8 mouse cellular contexts compared by ENCODE assay signal in the genomic region with DNA sequence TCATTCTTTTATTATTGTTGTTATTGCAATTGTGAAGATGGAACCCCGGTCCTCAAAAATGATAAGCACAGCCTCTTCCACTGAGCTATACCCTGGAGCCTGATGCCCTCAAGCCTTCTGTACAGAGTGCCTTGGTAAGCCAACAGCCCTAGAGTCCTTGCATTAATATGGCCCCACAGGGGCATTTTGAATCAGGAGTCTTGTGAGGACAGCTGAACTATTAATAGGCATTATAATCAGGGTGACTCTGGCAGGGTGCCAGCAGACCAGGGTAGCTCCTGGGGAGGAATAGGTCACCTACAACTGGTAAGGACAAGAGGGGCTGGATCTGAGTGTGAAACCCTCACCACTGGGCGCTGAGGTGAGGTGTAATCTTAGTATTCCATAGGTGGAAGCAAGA. TPM values are rescaled to one million over a fixed set of nuclear protein-coding genes. Genes with fewer than 3 reads are reported as not detected.
DNase-seq lines count a peak whose midpoint lies in the region; ATAC-seq and TF ChIP-seq lines count a peak whose summit lies in the region.

No protein-coding gene starts in this region.

- peaks cover 14% of the 10 kb centered on the region for H3K36me3 ChIP-seq in C2C12 (ENCODE audit: control insufficient read depth, insufficient read depth)
- no peaks in the 10 kb centered on the region for H3K36me3 ChIP-seq in forebrain, embryonic 15.5 days
- H3K36me3 ChIP-seq in intestine, embryonic 16.5 days (ENCODE audit: control insufficient read depth, insufficient read depth, low read length) = no peaks in the 10 kb centered on the region; the same call in 1 of the 2 replicates
- no peaks in the 10 kb centered on the region for H3K36me3 ChIP-seq in macrophage (ENCODE audit: inconsistent target)

- peak overlapping the region; percentile 94 for H3K4me2 ChIP-seq in forebrain, embryonic 15.5 days (replicated peaks)
- H3K4me2 ChIP-seq in intestine, embryonic 16.5 days (ENCODE audit: low read depth, low read length) = peak overlapping the region; percentile 58

- peak; percentile 35 for DNase-seq in 416B (ENCODE audit: low read depth)
- DNase-seq in frontal cortex, postnatal 10 days (ENCODE audit: low spot score in 2 of 2) = no peak
- DNase-seq in Muller cell, postnatal 12 days (ENCODE audit: inconsistent ontology term) = no peak
- no peak for DNase-seq in right cerebral cortex, postnatal 25 days

- ATAC-seq in forebrain, embryonic 15.5 days (replicated peaks) = no peak
- no peak for ATAC-seq in intestine, embryonic 16.5 days

- no peaks in the 10 kb centered on the region for H3K27me3 ChIP-seq in C2C12 (ENCODE audit: control insufficient read depth, insufficient read depth, insufficient read length)
- H3K27me3 ChIP-seq in forebrain, embryonic 15.5 days = no peaks in the 10 kb centered on the region
- no peaks in the 10 kb centered on the region for H3K27me3 ChIP-seq in intestine, embryonic 16.5 days (replicated peaks; ENCODE audit: control insufficient read depth, insufficient read depth, low read length)

- H3K27ac ChIP-seq in forebrain, embryonic 15.5 days (replicated peaks) = peak overlapping the region; percentile 41; the same call in 1 of the 2 replicates
- peak overlapping the region; percentile 3; the same call in 1 of the 2 replicates for H3K27ac ChIP-seq in intestine, embryonic 16.5 days (ENCODE audit: low read length)
- no peak overlapping the region for H3K27ac ChIP-seq in macrophage

- no peak overlapping the region for H3ac ChIP-seq in C2C12 (ENCODE audit: control insufficient read depth, insufficient read length, low read depth)

- H3K79me2 ChIP-seq in C2C12 (ENCODE audit: control insufficient read depth, insufficient read depth) (peaks cover 26% of the 10 kb centered on the region), macrophage (ENCODE audit: inconsistent target) (peaks cover 13% of the 10 kb centered on the region; the same call in 1 of the 2 replicates)

- no peaks in the 10 kb centered on the region for H3K9me3 ChIP-seq in forebrain, embryonic 15.5 days
- H3K9me3 ChIP-seq in intestine, embryonic 16.5 days (ENCODE audit: control insufficient read depth, low read length) = 0 out of 2 replicates have a peak, but pooled peaks cover 3% of the 10 kb centered on the region

- H3K4me1 ChIP-seq in forebrain, embryonic 15.5 days = peaks cover 40% of the 10 kb centered on the region
- H3K4me1 ChIP-seq in intestine, embryonic 16.5 days (ENCODE audit: control insufficient read depth, insufficient read depth, low read length) = peaks cover 10% of the 10 kb centered on the region

- H3K4me3 ChIP-seq in C2C12 (ENCODE audit: insufficient read depth, poor library complexity, severe bottlenecking) (peak overlapping the region; percentile 25), macrophage (ENCODE audit: inconsistent target) (peak overlapping the region; percentile 43)
- H3K4me3 ChIP-seq in forebrain, embryonic 15.5 days = peak overlapping the region; percentile 53
- peak overlapping the region; percentile 50 for H3K4me3 ChIP-seq in intestine, embryonic 16.5 days (ENCODE audit: low read length)

- peaks cover 6% of the 10 kb centered on the region for H3K79me3 ChIP-seq in C2C12 (ENCODE audit: low read depth)

- WGBS in forebrain, embryonic 15.5 days = 56% methylated on average over 2 of the region's 2 CpGs
- WGBS in intestine, embryonic 16.5 days = 48% methylated on average over 2 of the region's 2 CpGs
- 59% methylated on average over 2 of the region's 2 CpGs for WGBS in macrophage (ENCODE audit: missing documents)

- H3K9ac ChIP-seq in forebrain, embryonic 15.5 days (replicated peaks) = no peak overlapping the region; the same call in 1 of the 2 replicates
- H3K9ac ChIP-seq in intestine, embryonic 16.5 days (ENCODE audit: low read depth, low read length) = peak overlapping the region; percentile 54

- TF ChIP-seq CTCF in C2C12 (IDR thresholded peaks at IDR 0.05; ENCODE audit: control insufficient read depth, insufficient read depth, insufficient read length) = no peak

TF ChIP-seq in C2C12, 6 proteins besides CTCF, POLR2A, EP300 and RAD21:
- TF ChIP-seq MAX (IDR thresholded peaks at IDR 0.05) (no peak), FOSL1 (IDR thresholded peaks at IDR 0.05; ENCODE audit: insufficient read depth, low read length, poor library complexity, severe bottlenecking) (no peak), USF1 (IDR thresholded peaks at IDR 0.05; ENCODE audit: low read depth) (no peak), MYOD1 (IDR thresholded peaks at IDR 0.05; ENCODE audit: control insufficient read depth, insufficient read length, low read depth) (no peak), MYOG (IDR thresholded peaks at IDR 0.05; ENCODE audit: control insufficient read depth, extremely low read depth, insufficient read length) (no peak), CEBPB (IDR thresholded peaks at IDR 0.05; ENCODE audit: low read depth) (no peak)

RNA-seq across cellular contexts. Expression of gene Gins2, which starts 0.8 kb away (rescaled TPM):
- polyA plus RNA-seq in C2C12 (2012; fragmentation: generic; extraction: Trizol) (69.8 TPM), macrophage (2018) (6.0 to 52.8 TPM (median 6.1 TPM) in 3 replicates)
- 27.1 and 34.2 TPM in 2 replicates for polyA plus RNA-seq in forebrain, embryonic 15.5 days (2015; fragmentation: Nextera tagmentation; extraction: Ambion mirVana)
- polyA plus RNA-seq in intestine, embryonic 16.5 days (2015; fragmentation: Nextera tagmentation; extraction: Ambion mirVana) = 75.1 and 87.5 TPM in 2 replicates
- total RNA-seq in macrophage (2018; cell fraction: chromatin; rRNA removed) = 1 to 10 TPM in 24 of 26 experiments, under 1 TPM in 2; 0.20 to 6.5 (median 1.9) TPM
- 10 to 100 TPM in 5 of 26 experiments, 1 to 10 TPM in 21; 4.8 to 13.4 (median 7.2) TPM for total RNA-seq in macrophage (2018; cell fraction: cytosol; rRNA removed)
- total RNA-seq in macrophage (2018; cell fraction: nucleus; rRNA removed) = 10 to 100 TPM in 1 of 26 experiments, 1 to 10 TPM in 25; 1.0 to 11.4 (median 2.4) TPM

RNA-seq across cellular contexts. Expression of gene 1190005I06Rik, which starts 57.5 kb away (rescaled TPM):
- polyA plus RNA-seq in C2C12 (2012; fragmentation: generic; extraction: Trizol) (2.6 TPM), macrophage (2018) (0.83 to 3.2 TPM (median 2.1 TPM) in 3 replicates)
- 8.3 and 11.3 TPM in 2 replicates for polyA plus RNA-seq in forebrain, embryonic 15.5 days (2015; fragmentation: Nextera tagmentation; extraction: Ambion mirVana)
- 1.8 and 1.9 TPM in 2 replicates for polyA plus RNA-seq in intestine, embryonic 16.5 days (2015; fragmentation: Nextera tagmentation; extraction: Ambion mirVana)
- total RNA-seq in macrophage (2018; cell fraction: chromatin; rRNA removed) = 1 to 10 TPM in 10 of 26 experiments, not detected in 16; 1.3 to 4.2 (median 2.0) TPM
- total RNA-seq in macrophage (2018; cell fraction: cytosol; rRNA removed) = 1 to 10 TPM in 20 of 26 experiments, under 1 TPM in 6; 0.59 to 5.7 (median 1.9) TPM
- total RNA-seq in macrophage (2018; cell fraction: nucleus; rRNA removed) = 1 to 10 TPM in 12 of 26 experiments, under 1 TPM in 1, not detected in 13; 0.91 to 4.9 (median 1.6) TPM
